Mouse (Mus musculus): ENCODE results near the gene Tha1.

GRCm38 (mm10) chr11:117819095-117819494, 54.2 kb downstream of the Tha1 start:
- TF ChIP-seq POLR2A (IDR thresholded peaks at IDR 0.05; ENCODE audit: insufficient read depth, low read depth, low read length) (peak; percentile 89), CTCF (IDR thresholded peaks at IDR 0.05) (no peak)

Data from heart, adult 2 months (tissue).